Mouse (Mus musculus) monocyte, adult 2 months (primary cell): Measurements from ENCODE around the gene Olfr1191-ps1.
"Not testable (repeated sequence)": the region's sequence is repeated elsewhere in the genome, so short reads cannot be mapped to it uniquely, and the experiment has no call there.

Experiments
- DNase-seq, 2 experiments: peaks; one replicate each; pipeline ENCODE4 v3.0.0; 2022; ENCODE audit warnings: low spot score in 2 of 2, low read depth in 1 of 2

The Olfr1191-ps1 gene

GRCm38 (mm10) chr2:88640242-88640641 is at the start of gene Olfr1191-ps1:
Olfr1191-ps1 (plus strand) TSS chr2:88640542.
- DNase-seq: not testable (repeated sequence)

- DNase-seq: no peak
Measured at GRCm38 (mm10) chr2:88648209-88648608, 7.9 kb downstream of the Olfr1191-ps1 start, which contains the start of gene Olfr1192-ps1. Olfr1192-ps1 (plus strand) TSS chr2:88648509.

GRCm38 (mm10) chr2:88675328-88675727 is 35.0 kb downstream of the Olfr1191-ps1 start, which contains the start of gene Olfr1193:
Olfr1193 (plus strand) TSS chr2:88675628.
- DNase-seq: not testable (repeated sequence)

- no peak for DNase-seq
Measured at GRCm38 (mm10) chr2:88689087-88689486, 48.7 kb downstream of the Olfr1191-ps1 start, which contains the start of gene Olfr1195. Olfr1195 (minus strand) TSS chr2:88689187.
